Mouse (Mus musculus): ENCODE data around the gene Defb10.
"Not testable (repeated sequence)": the region's sequence is repeated elsewhere in the genome, so short reads cannot be mapped to it uniquely, and the experiment has no call there.

- TF ChIP-seq POLR2A (IDR thresholded peaks at IDR 0.05; ENCODE audit: borderline replicate concordance, extremely low read depth, low read depth, low read length); CTCF (IDR thresholded peaks at IDR 0.05; ENCODE audit: insufficient read depth, low read length): not testable (repeated sequence)
Measured at GRCm38 (mm10) chr8:21858586-21858985, at the start of gene Defb10.

All from lung, adult 2 months (tissue).